Mouse (Mus musculus) spleen, adult 2 months (tissue): Measurements from ENCODE around the gene Ubxn10. TPM values are rescaled to one million over a fixed set of nuclear protein-coding genes. Genes with fewer than 3 reads are reported as not detected.

Experiments
- DNase-seq, 2 experiments: peaks; one replicate each; pipeline versions ENCODE4 v3.0.0 to v3.0.0-alpha.2; 2012 to 2021; ENCODE audit warnings: low spot score in 2 of 2, low read depth in 1 of 2
- H3K27ac ChIP-seq: fragments of 200-500 bp; 2 replicates; pipeline ENCODE4 v1.5.1; 2012; ENCODE audit warnings: low read length, inconsistent platforms; ENCODE audit not compliant: insufficient read depth
- H3K27me3 ChIP-seq: fragments of 200-500 bp; 2 replicates; pipeline ENCODE4 v1.6.1; 2012; ENCODE audit warnings: mild to moderate bottlenecking, moderate library complexity, low read length, inconsistent platforms; ENCODE audit not compliant: control insufficient read depth, insufficient read depth
- H3K36me3 ChIP-seq: fragments of 200-500 bp; 2 replicates; pipeline ENCODE4 v1.6.1; 2012; ENCODE audit warnings: mild to moderate bottlenecking, low read length, inconsistent platforms; ENCODE audit not compliant: control insufficient read depth, insufficient read depth
- H3K4me1 ChIP-seq: fragments of 200-500 bp; 2 replicates; pipeline ENCODE4 v1.6.1; 2011; ENCODE audit warnings: inconsistent platforms; ENCODE audit not compliant: control insufficient read depth, insufficient read depth, insufficient read length
- H3K4me3 ChIP-seq: fragments of 200-500 bp; 2 replicates; pipeline ENCODE4 v1.5.1; 2011; ENCODE audit warnings: mild to moderate bottlenecking, inconsistent platforms; ENCODE audit not compliant: insufficient read depth, insufficient read length; ENCODE audit errors: extremely low read depth
- CTCF ChIP-seq: fragments of 200-500 bp; IDR thresholded peaks from 2 replicates; pipeline ENCODE4 v1.5.1; 2011; ENCODE audit warnings: mild to moderate bottlenecking, inconsistent platforms; ENCODE audit not compliant: insufficient read depth, insufficient read length, insufficient replicate concordance; ENCODE audit errors: extremely low read depth
- POLR2A ChIP-seq: fragments of 200-500 bp; IDR thresholded peaks from 2 replicates; pipeline ENCODE4 v1.6.1; 2011; ENCODE audit warnings: low read depth, low read length, inconsistent platforms
- WGBS: fragments of 180-500 bp; shearing (Covaris S2); methylation state at CpG from one replicate; pipeline ENCODE4 v1.1.7; 2018; 5-methylcytosine and 5-hydroxymethylcytosine counted together
- polyA plus RNA-seq: library from polyadenylated mRNA; depleted of rRNA; stranded (reverse); fragments of >200 nt; gene quantifications from 2 replicates; pipeline ENCODE4 v1.2.3, GENCODE M21; 2012

The Ubxn10 gene
- polyA plus RNA-seq, 1 experiment: 0.21 TPM

DNA sequence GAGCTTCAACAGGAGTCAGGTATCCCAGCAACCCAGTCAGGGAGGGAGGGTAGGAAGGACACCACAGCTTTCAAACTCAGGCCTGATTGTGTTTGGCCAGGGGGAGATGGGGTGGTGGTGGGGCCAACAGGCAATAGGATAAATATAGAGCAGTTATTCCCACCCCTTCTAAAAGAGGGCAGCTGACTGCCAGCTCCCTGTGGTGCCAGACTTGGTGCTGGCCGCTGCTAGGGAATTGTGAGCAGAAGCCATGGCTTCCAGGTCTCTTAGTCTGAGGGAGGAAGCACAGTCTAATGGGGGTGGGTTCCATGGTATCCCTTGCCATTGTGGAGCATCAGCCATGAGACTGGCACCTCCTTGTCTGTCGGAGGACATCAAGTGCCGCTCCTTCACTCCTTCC is 16.6 kb upstream of the Ubxn10 start:
- TF ChIP-seq POLR2A (no peak), CTCF (no peak)
- no peaks in the 10 kb centered on the region for H3K36me3 ChIP-seq
- 93% methylated on average over 3 of the region's 3 CpGs for WGBS

DNA sequence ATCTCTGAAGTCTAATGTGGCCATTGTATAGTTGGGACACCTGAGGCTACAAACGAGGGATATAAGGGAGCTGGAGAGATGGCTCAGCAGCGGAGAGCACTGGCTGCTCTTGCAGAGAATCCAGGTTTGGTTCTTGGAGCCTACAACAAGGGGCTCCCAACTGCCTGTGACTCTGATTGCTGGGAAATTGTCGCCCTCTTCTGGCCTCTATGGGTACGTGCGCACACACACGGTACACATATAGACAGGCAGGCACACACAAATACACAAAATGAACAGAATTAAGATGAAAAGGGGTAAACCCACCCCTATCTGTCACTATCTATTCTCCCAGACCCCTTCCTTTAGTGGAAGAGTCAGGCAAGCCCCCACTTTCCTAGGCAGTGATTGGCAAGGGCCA is 15.6 kb upstream of the Ubxn10 start:
- Histone ChIP-seq H3K4me1 (no peaks in the 10 kb centered on the region), H3K27me3 (no peaks in the 10 kb centered on the region), H3K36me3 (no peaks in the 10 kb centered on the region), H3K27ac (no peak overlapping the region), H3K4me3 (no peak overlapping the region)
- TF ChIP-seq POLR2A (no peak), CTCF (no peak)
- 88% methylated on average over 6 of the region's 6 CpGs for WGBS
- no peak for DNase-seq

More for the DNA sequence above, 16.6 kb upstream of the Ubxn10 start:
- Histone ChIP-seq H3K4me1 (no peaks in the 10 kb centered on the region), H3K4me3 (no peak overlapping the region), H3K27ac (no peak overlapping the region), H3K27me3 (no peaks in the 10 kb centered on the region)
- DNase-seq: no peak

DNA sequence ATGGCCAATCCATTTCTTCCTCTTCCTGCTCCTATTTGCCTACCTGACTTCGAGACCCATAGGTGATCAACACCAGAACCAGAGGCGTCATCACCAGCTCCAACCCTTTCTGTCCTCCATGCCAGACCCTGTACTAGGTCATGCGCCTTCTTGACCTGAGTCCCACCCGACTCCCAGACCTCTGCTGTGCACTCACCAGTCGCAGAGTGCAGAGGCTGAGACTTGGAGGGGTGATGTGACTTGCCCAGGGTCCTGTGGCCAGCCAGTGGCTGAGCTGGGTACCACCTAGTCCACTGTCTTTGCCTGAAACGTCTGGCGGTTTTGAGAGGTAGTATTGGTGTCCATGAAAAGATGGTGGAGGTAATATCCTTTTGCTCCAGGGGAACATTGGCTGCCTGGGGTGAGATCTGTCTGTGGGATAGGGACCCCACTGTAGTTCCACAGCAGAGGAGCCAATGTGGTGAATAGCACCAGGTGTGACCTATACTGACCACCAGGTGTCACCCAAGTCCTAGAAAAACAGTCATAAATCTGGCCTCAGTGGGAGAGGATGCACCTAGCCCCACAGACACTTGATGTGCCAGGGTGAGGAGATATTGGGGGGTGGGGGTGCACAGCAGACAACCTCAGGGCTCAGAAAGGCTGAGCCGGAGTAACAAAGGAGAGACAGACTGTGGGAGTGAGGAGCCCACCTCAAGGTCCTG is 11.6 kb upstream of the Ubxn10 start:
- H3K27me3 ChIP-seq: no peaks in the 10 kb centered on the region
- H3K36me3 ChIP-seq: no peaks in the 10 kb centered on the region
- DNase-seq: no peak
- TF ChIP-seq CTCF (0 out of 2 replicates have a peak, but pooled peaks have one; percentile 23), POLR2A (no peak)
- no peaks in the 10 kb centered on the region for H3K4me1 ChIP-seq
- WGBS: 53% methylated on average over 8 of the region's 8 CpGs
- no peak overlapping the region for H3K4me3 ChIP-seq
- no peak overlapping the region for H3K27ac ChIP-seq

DNA sequence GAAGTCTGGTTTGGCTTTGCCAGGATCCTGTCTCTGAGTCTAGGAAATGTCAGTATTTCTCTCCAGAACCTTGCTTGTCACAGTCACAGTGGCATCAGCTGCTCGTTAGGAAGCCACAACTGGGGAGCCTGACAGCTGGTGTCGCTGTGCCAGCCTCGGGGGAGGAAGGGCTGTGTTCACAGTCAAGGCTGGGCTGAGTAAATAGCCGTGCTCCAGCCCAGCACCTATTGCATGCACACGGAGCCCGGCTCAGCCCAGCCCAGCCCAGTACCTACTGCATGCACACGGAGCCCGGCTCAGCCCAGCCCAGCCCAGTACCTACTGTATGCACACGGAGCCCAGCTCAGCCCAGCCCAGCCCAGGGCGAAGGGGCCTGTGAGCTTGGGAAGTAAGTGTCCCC is 10.9 kb upstream of the Ubxn10 start:
- H3K27me3 ChIP-seq: no peaks in the 10 kb centered on the region
- no peaks in the 10 kb centered on the region for H3K4me1 ChIP-seq
- no peak for DNase-seq
- no peak overlapping the region for H3K4me3 ChIP-seq
- 62% methylated on average over 10 of the region's 10 CpGs for WGBS
- no peaks in the 10 kb centered on the region for H3K36me3 ChIP-seq
- TF ChIP-seq POLR2A (no peak), CTCF (no peak)
- no peak overlapping the region for H3K27ac ChIP-seq

DNA sequence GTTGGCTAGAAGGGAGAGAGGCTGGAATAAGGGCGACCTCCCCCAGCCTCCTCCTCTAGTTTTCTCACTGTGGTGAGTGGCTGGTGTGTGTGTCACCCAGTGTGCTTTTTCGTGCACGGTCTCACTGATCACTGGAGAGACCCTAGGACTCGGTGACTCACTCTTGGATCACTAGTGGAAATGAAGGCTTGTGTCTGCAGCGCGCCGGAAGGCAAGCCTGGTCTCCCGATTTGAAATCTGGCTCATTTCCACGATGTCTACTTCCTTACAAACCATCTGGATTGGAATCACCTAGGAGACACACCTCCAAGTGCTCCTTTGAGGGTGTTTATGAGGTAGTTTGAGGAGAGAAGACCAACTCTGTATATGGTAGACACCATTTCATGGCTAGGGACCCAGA is 9.9 kb upstream of the Ubxn10 start:
- WGBS: 86% methylated on average over 9 of the region's 9 CpGs
- Histone ChIP-seq H3K27me3 (no peaks in the 10 kb centered on the region; the same call in 1 of the 2 replicates), H3K4me1 (no peaks in the 10 kb centered on the region), H3K36me3 (no peaks in the 10 kb centered on the region), H3K4me3 (no peak overlapping the region), H3K27ac (no peak overlapping the region)
- DNase-seq: no peak
- no peak for TF ChIP-seq CTCF
- no peak for TF ChIP-seq POLR2A

DNA sequence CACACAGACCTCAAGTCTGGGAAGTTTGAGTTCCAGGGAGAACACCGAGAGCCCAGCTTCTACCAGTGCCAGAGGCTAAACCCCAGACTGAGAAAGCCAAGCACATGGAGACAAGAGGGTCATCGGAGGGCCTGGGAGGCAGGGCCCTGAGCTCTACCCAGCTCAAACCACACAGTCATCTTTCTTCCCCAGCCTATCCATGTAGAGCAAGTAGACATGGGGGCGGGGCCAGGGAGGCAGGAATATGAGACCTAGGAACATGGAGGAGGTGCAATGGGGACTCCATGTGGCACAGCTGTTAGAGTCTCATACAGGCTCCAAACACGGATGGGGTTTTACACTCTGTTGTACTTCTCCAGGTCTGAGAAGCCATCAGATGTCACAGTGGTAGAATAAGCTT is 8.9 kb upstream of the Ubxn10 start:
- H3K4me1 ChIP-seq: no peaks in the 10 kb centered on the region
- DNase-seq: no peak
- no peaks in the 10 kb centered on the region; the same call in 1 of the 2 replicates for H3K27me3 ChIP-seq
- TF ChIP-seq POLR2A: no peak
- TF ChIP-seq CTCF: no peak
- H3K36me3 ChIP-seq: no peaks in the 10 kb centered on the region
- H3K4me3 ChIP-seq: no peak overlapping the region
- H3K27ac ChIP-seq: no peak overlapping the region
- 70% methylated on average over 4 of the region's 4 CpGs for whole genome bisulfite sequencing

DNA sequence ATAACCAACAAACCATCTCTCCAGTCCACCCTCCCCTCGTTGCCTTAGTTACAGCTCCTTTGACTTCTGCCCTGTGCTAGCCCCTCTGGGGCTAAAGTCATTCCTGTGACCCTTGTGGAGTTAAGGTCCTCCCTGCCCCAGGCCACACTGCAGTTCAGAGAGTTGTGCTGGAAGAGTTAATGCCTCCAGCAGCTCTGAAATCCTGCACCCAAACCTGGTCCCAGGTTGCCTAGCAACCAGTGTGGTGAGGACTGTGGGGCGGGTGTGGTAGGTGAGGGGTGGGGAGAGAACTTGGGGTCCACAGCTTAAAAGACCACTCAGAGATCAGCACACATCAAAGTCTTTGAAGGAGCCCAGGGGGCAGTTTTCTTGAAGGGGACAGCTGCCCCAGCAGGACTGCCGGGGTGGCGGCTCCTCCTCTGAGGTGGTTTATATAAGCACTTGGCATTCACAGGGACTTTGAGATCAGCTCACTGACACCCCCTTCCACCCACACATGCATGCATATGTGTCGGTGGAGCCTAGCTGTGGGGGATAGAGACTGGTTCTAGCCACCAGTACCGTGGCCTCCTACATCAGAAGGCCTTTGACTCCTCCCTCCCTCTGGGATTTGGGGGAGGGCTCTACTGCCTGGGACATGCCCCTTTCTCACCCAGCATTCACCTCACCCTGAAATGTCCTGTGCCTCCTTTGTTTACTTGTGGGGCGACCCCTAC is 2.3 kb upstream of the Ubxn10 start:
- Histone ChIP-seq H3K36me3 (no peaks in the 10 kb centered on the region), H3K4me1 (no peaks in the 10 kb centered on the region), H3K4me3 (no peak overlapping the region), H3K27me3 (no peaks in the 10 kb centered on the region; the same call in 1 of the 2 replicates), H3K27ac (no peak overlapping the region)
- TF ChIP-seq POLR2A (no peak), CTCF (no peak)
- DNase-seq: no peak
- WGBS: 50% methylated on average over 7 of the region's 7 CpGs
